Mouse (Mus musculus) kidney, adult 2 months (tissue): Measurements from ENCODE around the gene Med25. TPM values are rescaled to one million over a fixed set of nuclear protein-coding genes. Genes with fewer than 3 reads are reported as not detected.

ENCODE experiments used
- DNase-seq: peaks from one replicate; pipeline ENCODE4 v3.0.0; 2021
- H3K27ac ChIP-seq: fragments of 200-500 bp; 2 replicates; pipeline ENCODE4 v1.5.1; 2012; ENCODE audit warnings: low read depth, low read length, control low read depth, inconsistent platforms; ENCODE audit not compliant: insufficient read depth
- H3K27me3 ChIP-seq: fragments of 200-500 bp; replicated peaks from 2 replicates; pipeline ENCODE4 v1.6.1; 2012; ENCODE audit warnings: mild to moderate bottlenecking, moderate library complexity, low read length, inconsistent platforms; ENCODE audit not compliant: control insufficient read depth, insufficient read depth
- H3K36me3 ChIP-seq: fragments of 200-500 bp; 2 replicates; pipeline ENCODE4 v1.6.1; 2012; ENCODE audit warnings: mild to moderate bottlenecking, moderate library complexity, low read length, inconsistent platforms; ENCODE audit not compliant: control insufficient read depth, insufficient read depth
- H3K4me1 ChIP-seq: fragments of 200-500 bp; 2 replicates; pipeline ENCODE4 v1.6.1; 2011; ENCODE audit warnings: low read length; ENCODE audit not compliant: control insufficient read depth, insufficient read depth
- H3K4me3 ChIP-seq: fragments of 200-500 bp; 2 replicates; pipeline ENCODE4 v1.5.1; 2011; ENCODE audit warnings: mild to moderate bottlenecking, low read depth, low read length, control low read depth; ENCODE audit not compliant: insufficient read depth
- CTCF ChIP-seq: fragments of 200-500 bp; conservative IDR thresholded peaks from 2 replicates; pipeline ENCODE4 v1.5.1; 2011; ENCODE audit warnings: low read depth, mild to moderate bottlenecking, control low read depth, low read length, moderate library complexity, mixed read lengths; ENCODE audit not compliant: insufficient read depth, insufficient read length
- POLR2A ChIP-seq: fragments of 200-500 bp; IDR thresholded peaks from one replicate; pipeline ENCODE4 v1.6.1; 2011; ENCODE audit warnings: low read depth, low read length, control low read depth
- WGBS: fragments of 180-500 bp; shearing (Covaris S2); methylation state at CpG from one replicate; pipeline ENCODE4 v1.1.7; 2018; 5-methylcytosine and 5-hydroxymethylcytosine counted together
- polyA plus RNA-seq: library from polyadenylated mRNA; depleted of rRNA; stranded (reverse); fragments of >200 nt; gene quantifications from 2 replicates; pipeline ENCODE4 v1.2.3, GENCODE M21; 2012

Med25 gene
- polyA plus RNA-seq, 1 experiment = 181 TPM

- no peaks in the 10 kb centered on the region for H3K27me3 ChIP-seq
- H3K4me1 ChIP-seq = peaks cover 8% of the 10 kb centered on the region; the same call in 1 of the 2 replicates
- no peak overlapping the region for H3K27ac ChIP-seq
- 94% methylated on average over 10 of the region's 10 CpGs for WGBS
- TF ChIP-seq CTCF = no peak
- no peak for TF ChIP-seq POLR2A
- DNase-seq = no peak
- H3K36me3 ChIP-seq = peaks cover 4% of the 10 kb centered on the region; the same call in 1 of the 2 replicates
- H3K4me3 ChIP-seq = no peak overlapping the region
Observed at GRCm38 (mm10) chr7:44845006-44845405, 47.5 kb downstream of the Med25 start.

GRCm38 (mm10) chr7:44841825-44842463 lies 50.6 kb downstream of the Med25 start:
- no peaks in the 10 kb centered on the region for H3K27me3 ChIP-seq
- H3K36me3 ChIP-seq = peaks cover 4% of the 10 kb centered on the region; the same call in 1 of the 2 replicates
- no peak overlapping the region for H3K4me3 ChIP-seq
- H3K27ac ChIP-seq = no peak overlapping the region
- TF ChIP-seq POLR2A = no peak
- no peak for TF ChIP-seq CTCF
- no peak for DNase-seq
- WGBS = 83% methylated on average over 8 of the region's 8 CpGs
- no peaks in the 10 kb centered on the region for H3K4me1 ChIP-seq

GRCm38 (mm10) chr7:44840426-44840825 lies 52.1 kb downstream of the Med25 start:
- Histone ChIP-seq H3K27me3 (no peaks in the 10 kb centered on the region), H3K36me3 (no peaks in the 10 kb centered on the region; the same call in 1 of the 2 replicates), H3K27ac (no peak overlapping the region), H3K4me3 (no peak overlapping the region), H3K4me1 (no peaks in the 10 kb centered on the region)
- TF ChIP-seq CTCF = no peak
- TF ChIP-seq POLR2A = no peak
- WGBS = 61% methylated on average over 14 of the region's 14 CpGs
- no peak for DNase-seq

GRCm38 (mm10) chr7:44839491-44840191 lies 52.9 kb downstream of the Med25 start:
- no peak for TF ChIP-seq CTCF
- TF ChIP-seq POLR2A = no peak
- Histone ChIP-seq H3K27me3 (no peaks in the 10 kb centered on the region), H3K4me1 (no peaks in the 10 kb centered on the region), H3K36me3 (no peaks in the 10 kb centered on the region; the same call in 1 of the 2 replicates), H3K4me3 (peak overlapping the region; percentile 24; the same call in 1 of the 2 replicates), H3K27ac (no peak overlapping the region)
- peak; percentile 36 for DNase-seq
- 7% methylated on average over 58 of the region's 58 CpGs for WGBS

GRCm38 (mm10) chr7:44839171-44839490 lies 53.4 kb downstream of the Med25 start:
- Histone ChIP-seq H3K27me3 (no peaks in the 10 kb centered on the region), H3K4me3 (no peak overlapping the region), H3K27ac (no peak overlapping the region), H3K4me1 (no peaks in the 10 kb centered on the region), H3K36me3 (no peaks in the 10 kb centered on the region; the same call in 1 of the 2 replicates)
- DNase-seq = no peak
- TF ChIP-seq POLR2A (no peak), CTCF (no peak)
- WGBS = 45% methylated on average over 11 of the region's 11 CpGs

- no peak overlapping the region for H3K4me3 ChIP-seq
- DNase-seq = no peak
- no peak overlapping the region for H3K27ac ChIP-seq
- TF ChIP-seq CTCF (no peak), POLR2A (no peak)
- no peaks in the 10 kb centered on the region; the same call in 1 of the 2 replicates for H3K36me3 ChIP-seq
- WGBS = 96% methylated on average over 6 of the region's 6 CpGs
- no peaks in the 10 kb centered on the region for H3K27me3 ChIP-seq
- no peaks in the 10 kb centered on the region for H3K4me1 ChIP-seq
Observed at GRCm38 (mm10) chr7:44838073-44838472, 54.4 kb downstream of the Med25 start.

GRCm38 (mm10) chr7:44836423-44837053 lies 56.0 kb downstream of the Med25 start:
- Histone ChIP-seq H3K27me3 (no peaks in the 10 kb centered on the region), H3K27ac (no peak overlapping the region), H3K4me3 (no peak overlapping the region), H3K36me3 (no peaks in the 10 kb centered on the region), H3K4me1 (no peaks in the 10 kb centered on the region)
- TF ChIP-seq CTCF (no peak), POLR2A (no peak)
- WGBS = 65% methylated on average over 9 of the region's 9 CpGs
- DNase-seq = no peak
